ENCODE assay signal across 9 mouse cellular contexts in genomic region chr3:87970184-87970938, GRCm38 (mm10). TPM values are rescaled to one million over a fixed set of nuclear protein-coding genes. Genes with fewer than 3 reads are reported as not detected.
DNase-seq lines count a peak whose midpoint lies in the region; ATAC-seq and TF ChIP-seq lines count a peak whose summit lies in the region.
"Had no signal": no experiment of that assay in that cellular context is flagged by ENCODE, and none has a peak within 500 bp of the region (broad histone marks: within the 10 kb centered on the region; RNA-seq: fewer than 3 reads in every experiment).

No protein-coding gene starts in this region.

- DNase-seq in right cerebral cortex, postnatal 4 days: peak; percentile 57
- DNase-seq in right cerebral cortex, postnatal 36 days (ENCODE audit: low spot score in 2 of 2): no peak
- peak; percentile 35 for DNase-seq in adrenal gland, postnatal 25 days
- peak; percentile 83 for DNase-seq in hindbrain, postnatal 0 days (ENCODE audit: low spot score)
- peak; percentile 55 for DNase-seq in liver
- peak; percentile 34 to 47 for DNase-seq in thymus, postnatal 36 days

- no peaks in the 10 kb centered on the region for H3K9me3 ChIP-seq in forebrain, embryonic 13.5 days (replicated peaks)
- H3K9me3 ChIP-seq in hindbrain, postnatal 0 days (ENCODE audit: low read length): no peaks in the 10 kb centered on the region
- H3K9me3 ChIP-seq in midbrain, embryonic 15.5 days: no peaks in the 10 kb centered on the region

- peak; percentile 6; the same call in 1 of the 2 replicates for ATAC-seq in forebrain, embryonic 13.5 days
- ATAC-seq in hindbrain, postnatal 0 days: no peak
- peak; percentile 14; the same call in 1 of the 2 replicates for ATAC-seq in midbrain, embryonic 15.5 days (replicated peaks)

- H3K36me3 ChIP-seq in forebrain, embryonic 13.5 days (ENCODE audit: poor library complexity, severe bottlenecking): peaks cover 3% of the 10 kb centered on the region
- H3K36me3 ChIP-seq in hindbrain, postnatal 0 days (ENCODE audit: insufficient read depth, low read length): no peaks in the 10 kb centered on the region
- H3K36me3 ChIP-seq in midbrain, embryonic 15.5 days (replicated peaks): no peaks in the 10 kb centered on the region

- H3K4me1 ChIP-seq in forebrain, embryonic 13.5 days: peaks cover 54% of the 10 kb centered on the region
- H3K4me1 ChIP-seq in hindbrain, postnatal 0 days (ENCODE audit: insufficient read depth, low read length): peaks cover 12% of the 10 kb centered on the region
- H3K4me1 ChIP-seq in midbrain, embryonic 15.5 days: peaks cover 46% of the 10 kb centered on the region

- H3K27ac ChIP-seq in forebrain, embryonic 13.5 days: peak overlapping the region; percentile 98
- no peak overlapping the region; the same call in 1 of the 2 replicates for H3K27ac ChIP-seq in hindbrain, postnatal 0 days
- H3K27ac ChIP-seq in midbrain, embryonic 15.5 days: peak overlapping the region; percentile 17

- peak; percentile 75 for TF ChIP-seq CTCF in hindbrain, postnatal 0 days (IDR thresholded peaks at IDR 0.05; ENCODE audit: low read depth)

- peak overlapping the region; percentile 82 for H3K4me3 ChIP-seq in forebrain, embryonic 13.5 days
- peak overlapping the region; percentile 47 for H3K4me3 ChIP-seq in hindbrain, postnatal 0 days (ENCODE audit: low read length)
- H3K4me3 ChIP-seq in midbrain, embryonic 15.5 days: peak overlapping the region; percentile 51

- H3K27me3 ChIP-seq in forebrain, embryonic 13.5 days: no peaks in the 10 kb centered on the region
- no peaks in the 10 kb centered on the region for H3K27me3 ChIP-seq in hindbrain, postnatal 0 days (ENCODE audit: insufficient read depth, low read length)
- 0 out of 2 replicates have a peak, but pooled peaks cover 4% of the 10 kb centered on the region for H3K27me3 ChIP-seq in midbrain, embryonic 15.5 days (replicated peaks)

- peak overlapping the region; percentile 96 for H3K4me2 ChIP-seq in forebrain, embryonic 13.5 days
- H3K4me2 ChIP-seq in hindbrain, postnatal 0 days (ENCODE audit: low read depth, low read length): peak overlapping the region; percentile 67
- peak overlapping the region; percentile 93 for H3K4me2 ChIP-seq in midbrain, embryonic 15.5 days

- 0% methylated on average over 21 of the region's 21 CpGs for WGBS in forebrain, embryonic 13.5 days
- under 1% methylated on average over 21 of the region's 21 CpGs for WGBS in hindbrain, postnatal 0 days
- WGBS in midbrain, embryonic 15.5 days: under 1% methylated on average over 21 of the region's 21 CpGs

- H3K9ac ChIP-seq in forebrain, embryonic 13.5 days: peak overlapping the region; percentile 94
- H3K9ac ChIP-seq in hindbrain, postnatal 0 days (replicated peaks; ENCODE audit: low read length): no peak overlapping the region
- no peak overlapping the region for H3K9ac ChIP-seq in midbrain, embryonic 15.5 days

RNA-seq across cellular contexts. Expression of gene Nes, which starts 0.5 kb away (rescaled TPM):
- total RNA-seq in adrenal gland, postnatal 25 days (2021): 8.7 and 9.3 TPM in 2 replicates
- 76.3 and 79.9 TPM in 2 replicates for polyA plus RNA-seq in forebrain, embryonic 13.5 days (2015; fragmentation: Nextera tagmentation; extraction: Ambion mirVana)
- 37.2 and 40.0 TPM in 2 replicates for total RNA-seq in hindbrain, postnatal 0 days (2014; rRNA removed)
- 14.9 and 15.7 TPM in 2 replicates for polyA plus RNA-seq in hindbrain, postnatal 0 days (2015; fragmentation: Nextera tagmentation; extraction: Ambion mirVana)
- polyA plus RNA-seq in midbrain, embryonic 15.5 days (2015; fragmentation: Nextera tagmentation; extraction: Ambion mirVana): 33.0 and 40.7 TPM in 2 replicates

RNA-seq across cellular contexts. Expression of gene Crabp2, which starts 21.9 kb away (rescaled TPM):
- not detected in 2 replicates for total RNA-seq in adrenal gland, postnatal 25 days (2021)
- polyA plus RNA-seq in forebrain, embryonic 13.5 days (2015; fragmentation: Nextera tagmentation; extraction: Ambion mirVana): 67.1 and 89.5 TPM in 2 replicates
- total RNA-seq in hindbrain, postnatal 0 days (2014; rRNA removed): 9.8 and 28.6 TPM in 2 replicates
- 44.5 and 46.3 TPM in 2 replicates for polyA plus RNA-seq in hindbrain, postnatal 0 days (2015; fragmentation: Nextera tagmentation; extraction: Ambion mirVana)
- 44.8 and 52.1 TPM in 2 replicates for polyA plus RNA-seq in midbrain, embryonic 15.5 days (2015; fragmentation: Nextera tagmentation; extraction: Ambion mirVana)
- total RNA-seq: hematopoietic stem cell, adult 5-6 weeks had no signal

RNA-seq across cellular contexts. Expression of gene Bcan, which starts 29.7 kb away (rescaled TPM):
- 62.8 and 74.9 TPM in 2 replicates for total RNA-seq in adrenal gland, postnatal 25 days (2021)
- polyA plus RNA-seq in forebrain, embryonic 13.5 days (2015; fragmentation: Nextera tagmentation; extraction: Ambion mirVana): 9.5 and 9.6 TPM in 2 replicates
- 318 and 347 TPM in 2 replicates for total RNA-seq in hindbrain, postnatal 0 days (2014; rRNA removed)
- 229 and 237 TPM in 2 replicates for polyA plus RNA-seq in hindbrain, postnatal 0 days (2015; fragmentation: Nextera tagmentation; extraction: Ambion mirVana)
- polyA plus RNA-seq in midbrain, embryonic 15.5 days (2015; fragmentation: Nextera tagmentation; extraction: Ambion mirVana): 53.4 and 62.8 TPM in 2 replicates
- total RNA-seq: hematopoietic stem cell, adult 5-6 weeks had no signal

RNA-seq across cellular contexts. Expression of gene Rrnad1, which starts 39.8 kb away (rescaled TPM):
- total RNA-seq in adrenal gland, postnatal 25 days (2021): 17.9 and 24.1 TPM in 2 replicates
- polyA plus RNA-seq in forebrain, embryonic 13.5 days (2015; fragmentation: Nextera tagmentation; extraction: Ambion mirVana): 20.7 and 22.7 TPM in 2 replicates
- total RNA-seq in hindbrain, postnatal 0 days (2014; rRNA removed): 19.4 and 36.4 TPM in 2 replicates
- 18.1 and 19.3 TPM in 2 replicates for polyA plus RNA-seq in hindbrain, postnatal 0 days (2015; fragmentation: Nextera tagmentation; extraction: Ambion mirVana)
- 23.0 and 23.2 TPM in 2 replicates for polyA plus RNA-seq in midbrain, embryonic 15.5 days (2015; fragmentation: Nextera tagmentation; extraction: Ambion mirVana)

RNA-seq across cellular contexts. Expression of gene Isg20l2, which starts 40.2 kb away (rescaled TPM):
- 22.7 and 22.8 TPM in 2 replicates for total RNA-seq in adrenal gland, postnatal 25 days (2021)
- polyA plus RNA-seq in forebrain, embryonic 13.5 days (2015; fragmentation: Nextera tagmentation; extraction: Ambion mirVana): 61.8 and 63.0 TPM in 2 replicates
- 23.8 and 26.2 TPM in 2 replicates for total RNA-seq in hindbrain, postnatal 0 days (2014; rRNA removed)
- 19.1 and 20.1 TPM in 2 replicates for polyA plus RNA-seq in hindbrain, postnatal 0 days (2015; fragmentation: Nextera tagmentation; extraction: Ambion mirVana)
- polyA plus RNA-seq in midbrain, embryonic 15.5 days (2015; fragmentation: Nextera tagmentation; extraction: Ambion mirVana): 30.5 and 34.9 TPM in 2 replicates

Comparison
In these comparisons a context has a peak if more than half of its experiments do, and no peak if none do; other contexts are left out.
1. DNase-seq: peak in right cerebral cortex, postnatal 4 days (single experiment), adrenal gland, postnatal 25 days (single experiment), hindbrain, postnatal 0 days (single experiment), liver (single experiment) and thymus, postnatal 36 days (2 of 2); none in right cerebral cortex, postnatal 36 days (0 of 2).
2. Peak in every context shown above with its lines, with median percentiles within 50 percentile points of each other: H3K4me2 ChIP-seq and H3K4me3 ChIP-seq.